Mouse (Mus musculus): ENCODE data around the gene Xrcc4.

Xrcc4 gene

DNA sequence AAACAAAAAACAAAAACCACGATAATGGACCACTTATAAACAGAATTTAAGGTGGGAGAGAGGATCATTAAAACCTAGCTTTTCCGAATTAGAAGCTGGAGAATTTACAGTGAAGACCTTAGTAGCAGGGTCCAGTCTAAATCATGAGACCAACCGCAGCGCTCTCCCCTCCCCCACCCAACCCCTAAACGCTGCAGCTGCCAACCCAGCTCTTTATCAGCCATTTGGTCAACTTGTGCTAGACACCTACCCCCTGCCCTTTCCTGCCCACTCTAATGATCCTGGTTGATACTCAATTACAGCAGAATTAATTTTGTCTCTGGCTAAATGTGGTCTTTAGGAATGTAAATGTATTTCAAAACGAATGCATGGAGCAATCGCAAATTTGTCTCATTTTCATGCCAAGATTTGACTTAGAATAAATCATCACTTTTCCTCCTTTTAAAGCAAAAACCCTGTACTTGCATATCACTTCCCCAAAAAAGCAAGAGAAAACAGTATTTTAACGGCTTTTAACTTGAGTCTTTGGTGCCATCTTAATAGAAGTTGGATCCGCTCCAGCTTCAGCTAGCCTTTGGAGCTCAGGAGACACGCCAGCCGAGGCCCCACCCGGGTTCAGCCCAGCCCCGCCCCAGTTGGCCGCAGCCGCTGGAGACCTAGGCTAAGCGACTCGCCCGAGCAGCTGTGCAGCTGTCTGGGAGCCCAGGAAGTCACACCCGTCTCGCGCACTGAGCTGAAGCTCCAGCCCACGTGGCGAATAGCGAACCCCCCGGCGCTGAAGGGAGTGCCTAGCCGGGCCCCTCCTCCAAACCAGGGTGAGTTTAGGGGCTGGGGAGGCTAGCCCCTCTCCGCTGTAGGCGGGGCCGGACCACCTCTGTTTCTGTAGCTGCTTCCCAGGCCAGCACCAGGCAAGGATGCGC, 350.4 kb downstream of the Xrcc4 start:
- no peak for DNase-seq (ENCODE audit: low spot score)

DNA sequence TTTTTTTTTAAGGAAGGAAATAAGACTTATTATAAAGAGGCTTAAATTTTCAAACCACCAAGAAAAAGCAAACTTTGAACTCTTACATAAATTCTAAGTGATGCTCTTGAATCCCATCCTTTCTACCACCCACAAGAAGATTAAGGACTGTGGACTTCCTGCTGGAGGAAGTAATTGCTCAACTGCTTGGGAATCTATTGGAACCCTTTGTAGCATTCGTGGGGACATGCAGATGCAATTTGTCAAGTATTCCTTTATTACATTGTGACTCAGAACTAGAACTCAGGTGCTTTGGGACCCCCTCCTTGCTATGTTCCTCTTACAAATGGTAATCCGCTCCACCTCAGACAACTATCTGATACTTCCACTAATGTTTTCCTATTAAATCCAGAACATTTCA, 351.1 kb downstream of the Xrcc4 start:
- DNase-seq (ENCODE audit: low spot score), result no peak

DNA sequence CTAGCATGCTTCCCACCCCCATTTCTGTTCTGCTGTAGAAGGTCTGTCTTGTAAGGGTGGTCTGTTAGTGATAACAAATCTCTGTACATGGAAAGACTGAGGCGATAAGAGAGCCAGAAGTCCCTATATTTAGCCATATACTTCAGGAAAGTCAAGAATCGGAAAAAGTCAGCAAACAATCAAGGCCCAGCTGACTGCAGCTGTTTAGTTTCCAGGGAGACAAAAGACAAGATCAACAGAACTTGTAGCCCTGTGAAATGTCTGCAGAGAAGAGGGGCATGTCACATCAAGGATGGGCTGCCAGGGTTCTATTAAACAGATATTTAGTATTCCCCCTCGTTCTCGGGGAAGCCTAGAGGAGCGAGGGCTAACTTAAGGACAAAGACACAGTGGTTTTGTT, 354.3 kb downstream of the Xrcc4 start:
- DNase-seq (ENCODE audit: low spot score), result no peak

DNA sequence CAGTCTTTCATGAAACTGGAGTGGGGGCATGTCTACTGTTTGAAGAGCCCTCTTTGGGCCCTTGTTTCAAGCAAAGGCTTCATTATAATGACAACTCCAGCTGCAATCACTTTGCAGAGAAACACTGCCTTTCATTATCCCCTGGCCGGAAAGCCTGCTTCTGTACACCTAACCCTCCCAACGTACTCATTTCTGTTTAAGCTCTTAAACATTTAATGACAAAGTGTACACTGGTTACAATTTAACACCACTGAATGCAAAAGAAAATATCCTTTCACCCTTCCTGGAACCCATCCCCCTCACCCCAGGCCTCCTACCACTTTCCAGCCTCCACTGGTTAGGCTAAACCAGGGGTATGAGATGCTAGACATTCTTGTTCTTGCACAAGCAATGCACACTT, 362.9 kb downstream of the Xrcc4 start:
- no peak for DNase-seq (ENCODE audit: low spot score)
